Mouse (Mus musculus) limb, embryonic 14.5 days (tissue): Measurements from ENCODE around the gene Atxn2l. TPM values are rescaled to one million over a fixed set of nuclear protein-coding genes. Genes with fewer than 3 reads are reported as not detected.

ENCODE experiments used
- ATAC-seq: fragments of 200-750 bp; cut with Nextera tagmentation; 2 replicates; pipeline ENCODE4 v1.8.0; 2017; ENCODE audit warnings: low read depth, moderate number of reproducible peaks, moderate TSS enrichment; ENCODE audit not compliant: low FRiP score
- DNase-seq: peaks from one replicate; pipeline ENCODE4 v3.0.0-alpha.2; 2015; ENCODE audit warnings: low spot score
- H3K27ac ChIP-seq: fragments of 300-500 bp; sonication (generic); replicated peaks from 2 replicates; pipeline ENCODE4 v1.5.1; 2014; ENCODE audit warnings: low read depth, mild to moderate bottlenecking, low read length, moderate library complexity, mixed read lengths
- H3K27me3 ChIP-seq: fragments of 300-500 bp; sonication (generic); 2 replicates; pipeline ENCODE4 v1.6.1; 2014; ENCODE audit warnings: low read length, mixed read lengths; ENCODE audit not compliant: control insufficient read depth, insufficient read depth
- H3K36me3 ChIP-seq: fragments of 300-500 bp; sonication (generic); 2 replicates; pipeline ENCODE4 v1.6.1; 2014; ENCODE audit warnings: mild to moderate bottlenecking, low read length, moderate library complexity, mixed read lengths; ENCODE audit not compliant: control insufficient read depth, insufficient read depth
- H3K4me1 ChIP-seq: fragments of 300-500 bp; sonication (generic); 2 replicates; pipeline ENCODE4 v1.6.1; 2014; ENCODE audit warnings: antibody characterized with exemption, low read length, mixed read lengths; ENCODE audit not compliant: control insufficient read depth, insufficient read depth
- H3K4me2 ChIP-seq: fragments of 300-500 bp; sonication (generic); replicated peaks from 2 replicates; pipeline ENCODE4 v1.6.1; 2014; ENCODE audit warnings: low read depth, mild to moderate bottlenecking, low read length, moderate library complexity; ENCODE audit not compliant: severe bottlenecking
- H3K4me3 ChIP-seq: fragments of 300-500 bp; sonication (generic); replicated peaks from 2 replicates; pipeline ENCODE4 v1.5.1; 2014; ENCODE audit warnings: low read length
- H3K9ac ChIP-seq: fragments of 300-500 bp; sonication (generic); 2 replicates; pipeline ENCODE4 v1.6.1; 2014; ENCODE audit warnings: mild to moderate bottlenecking, low read depth, low read length, moderate library complexity; ENCODE audit not compliant: severe bottlenecking
- H3K9me3 ChIP-seq: fragments of 300-500 bp; sonication (generic); 2 replicates; pipeline ENCODE4 v1.6.1; 2016; ENCODE audit warnings: low read length; ENCODE audit not compliant: control insufficient read depth
- POLR2A ChIP-seq: fragments of 200-500 bp; IDR thresholded peaks from 2 replicates; pipeline ENCODE4 v1.8.0; 2012; ENCODE audit warnings: inconsistent platforms, mild to moderate bottlenecking, moderate library complexity, borderline replicate concordance; ENCODE audit not compliant: insufficient read depth, insufficient read length; ENCODE audit errors: extremely low read depth
- WGBS: fragments of 180-500 bp; shearing (Covaris S2); extraction: QIAGEN DNeasy Blood & Tissue Kit; methylation state at CpG from one replicate; pipeline ENCODE4 v1.1.7; 2014; 5-methylcytosine and 5-hydroxymethylcytosine counted together
- polyA plus RNA-seq, 2 experiments: library from polyadenylated mRNA; depleted of rRNA in 1 of 2; stranded (reverse) in 1 of 2; unstranded in 1 of 2; fragments of >200 nt; fragmentation: Nextera tagmentation in 1 of 2; extraction: Ambion mirVana in 1 of 2; gene quantifications; 2 replicates each; pipeline versions ENCODE4 v1.2.1 to v1.2.3; 2012 to 2014

Atxn2l gene
- polyA plus RNA-seq (2012; rRNA removed) (170 and 223 TPM in 2 replicates), polyA plus RNA-seq (2014; fragmentation: Nextera tagmentation; extraction: Ambion mirVana) (51.4 and 56.2 TPM in 2 replicates)

DNA sequence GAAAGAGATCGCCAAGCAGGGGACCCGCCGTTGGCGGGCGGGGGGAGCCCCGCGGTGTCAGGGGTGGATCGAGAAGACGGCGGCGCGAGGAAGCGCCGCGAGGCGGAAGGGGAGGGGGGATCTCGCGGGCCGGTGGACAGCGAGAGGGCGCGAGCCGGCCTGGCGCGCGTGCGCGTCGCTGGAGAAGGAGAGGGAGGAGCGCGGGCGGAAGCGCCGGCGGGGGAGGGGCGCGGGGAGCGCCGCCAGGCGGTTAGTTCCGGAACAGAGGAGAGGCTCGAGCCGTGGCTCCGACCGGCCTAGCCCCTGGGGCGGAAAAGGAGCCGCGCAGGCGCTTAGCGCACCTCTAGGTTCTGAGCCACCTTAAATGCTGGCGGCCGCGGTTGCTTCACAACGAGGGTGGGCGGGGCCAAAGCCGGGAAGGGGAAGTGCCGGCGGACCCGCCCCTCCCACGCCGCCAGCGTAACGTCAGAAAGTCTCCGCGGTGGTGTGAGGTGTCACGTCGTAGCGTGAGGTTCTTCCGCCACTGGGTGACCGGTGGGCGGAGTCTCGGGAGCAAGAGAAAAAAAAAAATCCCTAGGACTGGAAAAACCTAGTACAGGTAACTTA is at the start of gene Atxn2l:
TSS of gene Atxn2l (minus strand) at position 165 of the 606 bp plus-strand sequence.
- peaks cover 13% of the 10 kb centered on the region for H3K4me1 ChIP-seq
- ATAC-seq (peak; percentile 87), DNase-seq (peak; percentile 98)
- peak within 1 kb of the TSS; percentile 99 for H3K4me3 ChIP-seq
- no peak; the same call in 1 of the 2 replicates for TF ChIP-seq POLR2A
- no peaks in the 10 kb centered on the region for H3K27me3 ChIP-seq
- WGBS, result under 1% methylated on average over 55 of the region's 72 CpGs
- peak within 1 kb of the TSS; percentile 98 for H3K9ac ChIP-seq
- no peaks in the 10 kb centered on the region for H3K9me3 ChIP-seq
- peaks cover 30% of the 10 kb centered on the region for H3K36me3 ChIP-seq
- H3K27ac ChIP-seq, result peak within 1 kb of the TSS; percentile 97
- H3K4me2 ChIP-seq, result peak within 1 kb of the TSS; percentile 88

DNA sequence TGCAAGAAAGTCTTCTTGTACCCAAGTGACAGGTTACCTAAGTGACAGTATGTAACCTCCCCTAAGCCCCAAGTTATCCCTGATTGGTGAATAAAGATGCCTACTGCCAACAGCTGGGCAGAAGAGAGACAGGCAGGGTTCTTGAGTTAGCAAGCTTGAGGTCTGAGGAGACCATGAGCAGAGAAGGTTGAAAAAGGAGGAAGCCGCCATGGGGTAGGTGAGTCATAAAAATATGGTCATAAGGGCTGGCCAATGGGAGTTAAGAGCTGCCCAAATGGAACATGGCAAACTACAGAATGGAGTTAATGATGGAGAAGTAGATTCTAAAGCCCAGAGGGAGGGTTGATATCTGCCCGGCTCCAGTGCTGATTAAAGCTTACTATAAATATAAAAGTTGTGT is 42.4 kb upstream of the Atxn2l start:
- no peak overlapping the region for H3K9ac ChIP-seq
- no peaks in the 10 kb centered on the region for H3K27me3 ChIP-seq
- no peak for TF ChIP-seq POLR2A
- H3K4me2 ChIP-seq, result no peak overlapping the region
- H3K9me3 ChIP-seq, result no peaks in the 10 kb centered on the region
- H3K4me3 ChIP-seq, result no peak overlapping the region
- 88% methylated on average over 2 of the region's 2 CpGs for WGBS
- ATAC-seq, result no peak
- no peak for DNase-seq
- peaks cover 55% of the 10 kb centered on the region for H3K36me3 ChIP-seq
- no peaks in the 10 kb centered on the region for H3K4me1 ChIP-seq
- no peak overlapping the region for H3K27ac ChIP-seq

DNA sequence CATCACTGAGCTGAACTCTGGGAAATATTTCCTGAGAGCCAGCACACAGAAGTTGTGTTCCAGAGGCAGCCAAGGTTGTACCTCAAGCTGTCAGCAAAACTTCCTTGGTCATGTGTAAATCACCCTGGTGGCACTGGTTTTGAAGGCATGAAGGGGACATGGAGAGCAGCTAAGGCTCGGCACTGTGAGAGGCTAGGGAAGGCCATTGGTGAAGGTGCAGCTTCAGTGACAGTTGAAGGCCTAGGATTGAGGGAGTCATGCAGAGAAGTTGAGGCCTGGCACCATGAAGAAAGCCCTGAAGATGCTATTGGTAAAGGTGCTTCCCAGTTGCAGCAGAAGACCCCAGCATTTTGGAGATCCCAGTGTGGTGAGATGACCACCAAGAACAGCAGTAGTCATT is 38.4 kb upstream of the Atxn2l start:
- no peak overlapping the region for H3K27ac ChIP-seq
- no peak for TF ChIP-seq POLR2A
- no peak overlapping the region for H3K4me3 ChIP-seq
- no peak overlapping the region for H3K9ac ChIP-seq
- H3K36me3 ChIP-seq, result peaks cover 17% of the 10 kb centered on the region
- H3K27me3 ChIP-seq, result peaks cover 5% of the 10 kb centered on the region
- H3K9me3 ChIP-seq, result no peaks in the 10 kb centered on the region
- 84% methylated on average over 1 of the region's 1 CpGs for WGBS
- no peak for ATAC-seq
- no peak overlapping the region for H3K4me2 ChIP-seq
- DNase-seq, result no peak
- H3K4me1 ChIP-seq, result no peaks in the 10 kb centered on the region

DNA sequence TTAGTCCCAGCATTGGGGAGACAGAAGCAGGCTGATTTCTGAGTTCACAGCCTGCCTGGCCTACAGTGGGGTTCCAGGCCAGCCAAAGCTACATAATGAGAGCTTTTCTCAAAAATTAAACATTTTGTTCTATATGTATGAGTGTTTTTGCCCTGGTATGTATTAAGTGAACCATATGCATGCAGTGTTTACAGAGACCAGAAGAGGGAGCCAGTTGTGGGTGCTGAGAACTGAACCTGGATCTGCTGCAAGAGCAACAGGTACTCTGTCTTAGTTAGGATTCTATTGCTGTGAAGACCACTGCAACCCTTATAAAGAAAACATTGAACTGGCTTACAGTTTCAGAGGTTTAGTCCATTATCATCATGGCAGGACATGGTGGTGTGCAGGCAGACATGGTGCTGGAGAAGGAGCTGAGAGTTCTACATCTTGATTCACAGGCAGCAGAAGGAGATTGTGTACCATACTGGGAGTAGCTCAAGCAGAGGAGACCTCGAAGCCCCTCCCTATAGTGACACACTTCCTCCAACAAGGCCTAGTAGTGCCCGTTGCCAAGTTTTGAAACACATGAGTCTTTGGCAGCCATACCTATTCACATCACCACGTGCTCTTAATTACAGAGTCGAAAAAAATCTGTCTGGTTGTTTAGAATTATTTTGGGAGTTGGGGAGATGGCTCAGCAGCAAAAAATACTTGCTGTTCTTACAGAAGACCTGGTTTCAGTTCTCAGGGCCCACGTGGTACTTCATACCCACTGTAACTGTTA is 34.8 kb upstream of the Atxn2l start:
- Histone ChIP-seq H3K4me1 (no peaks in the 10 kb centered on the region), H3K4me2 (no peak overlapping the region), H3K9ac (no peak overlapping the region), H3K27me3 (peaks cover 14% of the 10 kb centered on the region), H3K9me3 (no peaks in the 10 kb centered on the region), H3K27ac (no peak overlapping the region), H3K4me3 (no peak overlapping the region), H3K36me3 (no peaks in the 10 kb centered on the region)
- DNase-seq (no peak), ATAC-seq (no peak)
- TF ChIP-seq POLR2A, result no peak
- 65% methylated on average over 5 of the region's 5 CpGs for WGBS

DNA sequence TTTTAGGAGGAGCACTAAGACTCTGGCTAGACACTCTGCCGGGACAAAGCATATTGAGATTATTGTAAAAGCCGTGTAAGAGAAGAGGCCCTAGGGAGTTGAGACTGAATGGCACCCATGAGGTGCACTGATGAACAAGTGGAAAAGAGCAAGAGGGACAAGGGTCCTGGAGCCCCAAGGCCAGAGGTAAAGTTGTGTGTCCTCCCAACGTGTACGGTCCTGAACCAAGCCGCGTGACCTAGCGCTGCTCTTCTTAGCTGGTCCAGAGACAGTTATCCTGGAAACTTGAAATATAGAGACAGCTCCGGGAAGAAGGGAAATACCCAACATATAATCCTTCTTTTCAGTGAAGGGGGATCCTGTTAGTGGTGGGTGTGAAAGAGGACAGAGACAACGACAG is 33.2 kb upstream of the Atxn2l start:
- H3K27ac ChIP-seq, result no peak overlapping the region
- peak overlapping the region; percentile 44 for H3K4me3 ChIP-seq
- no peak for ATAC-seq
- TF ChIP-seq POLR2A, result no peak
- H3K36me3 ChIP-seq, result no peaks in the 10 kb centered on the region
- peak overlapping the region; percentile 78; the same call in 1 of the 2 replicates for H3K4me2 ChIP-seq
- WGBS, result 61% methylated on average over 9 of the region's 9 CpGs
- peaks cover 14% of the 10 kb centered on the region for H3K27me3 ChIP-seq
- H3K4me1 ChIP-seq, result no peaks in the 10 kb centered on the region
- DNase-seq, result no peak
- 0 out of 2 replicates have a peak overlapping the region, but pooled peaks have one; percentile 64 for H3K9ac ChIP-seq
- H3K9me3 ChIP-seq, result no peaks in the 10 kb centered on the region
